In the genomic region with DNA sequence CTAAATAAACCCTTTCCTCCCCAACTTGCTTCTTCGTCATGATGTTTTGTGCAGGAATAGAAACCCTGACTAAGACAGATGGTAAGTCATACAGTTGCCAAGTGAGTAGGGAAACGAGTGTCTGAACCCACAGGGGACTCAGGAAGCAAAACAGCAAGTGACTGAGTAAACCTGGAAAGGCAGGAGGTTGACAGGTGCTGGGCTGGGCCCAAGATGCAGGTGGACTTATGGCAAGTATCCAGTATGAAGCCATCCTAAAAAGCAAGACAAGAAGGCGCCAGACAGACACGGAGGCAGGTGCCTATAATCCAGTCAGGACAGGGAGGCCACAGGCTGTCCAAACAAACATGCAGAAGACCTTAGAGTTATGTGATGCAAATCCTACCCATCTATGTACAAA, we compare ENCODE assay signal across 21 mouse cellular contexts.
DNase-seq lines count a peak whose midpoint lies in the region; TF ChIP-seq lines count a peak whose summit lies in the region.
"Had no signal": no experiment of that assay in that cellular context is flagged by ENCODE, and none has a peak within 500 bp of the region (broad histone marks: within the 10 kb centered on the region; RNA-seq: fewer than 3 reads in every experiment).

No protein-coding gene starts in this region.

- no peak for TF ChIP-seq CTCF in gastrocnemius, adult 2 months (IDR thresholded peaks at IDR 0.05)

- peak; percentile 78 for DNase-seq in brain, adult 2 months (ENCODE audit: low read depth, low spot score)
- peak; percentile 69 for DNase-seq in cerebellum, adult 11-12 months
- DNase-seq in cerebellum, adult 9-10 months = peak; percentile 78
- DNase-seq in cerebellum, postnatal 25 days = peak; percentile 59 to 64
- no peak for DNase-seq in ovary, postnatal 10 days (ENCODE audit: low spot score)
- DNase-seq in urinary bladder, postnatal 25 days (ENCODE audit: low spot score) = no peak
- DNase-seq in gastrocnemius, adult 2 months = no peak
- DNase-seq: adrenal gland, adult 2 months; adrenal gland, postnatal 25 days; embryo, embryonic 11 days; gastrocnemius, postnatal 25 days; heart, postnatal 10 days; kidney, adult 11 months; kidney, adult 9 months had no signal

- intact Hi-C loops in gastrocnemius, adult 2 months (cut with DNase I) = no loop called here

- H3K4me3 ChIP-seq in gastrocnemius, adult 2 months = no peak overlapping the region
- H3K4me3 ChIP-seq: embryonic facial prominence, embryonic 15.5 days; erythroblast, embryonic 14.5 days; forebrain, embryonic 10.5 days; forebrain, embryonic 15.5 days; heart, embryonic 10.5 days; hindbrain, embryonic 13.5 days had no signal

- H3K27ac ChIP-seq in gastrocnemius, adult 2 months = no peak overlapping the region
- H3K27ac ChIP-seq: embryonic facial prominence, embryonic 15.5 days; forebrain, embryonic 10.5 days; forebrain, embryonic 15.5 days; heart, embryonic 10.5 days; hindbrain, postnatal 0 days had no signal

Comparison
In these comparisons a context has a peak if more than half of its experiments do, and no peak if none do; other contexts are left out.
1. DNase-seq: peak in brain, adult 2 months (single experiment), cerebellum, adult 11-12 months (single experiment), cerebellum, adult 9-10 months (single experiment) and cerebellum, postnatal 25 days (2 of 2); none in ovary, postnatal 10 days (single experiment), urinary bladder, postnatal 25 days (single experiment) and gastrocnemius, adult 2 months (single experiment).